Mouse (Mus musculus) layer of hippocampus, postnatal 14 days (tissue): ENCODE results near the gene 4933405L10Rik. TPM values are rescaled to one million over a fixed set of nuclear protein-coding genes. Genes with fewer than 3 reads are reported as not detected.

ENCODE experiments used
- DNase-seq, 2 experiments: peaks; one replicate each; pipeline ENCODE4 v3.0.0; 2021 to 2022; ENCODE audit warnings: low spot score in 2 of 2, mixed read lengths in 1 of 2
- total RNA-seq, 2 experiments: library from RNA; stranded (reverse); gene quantifications; 2 replicates each; pipeline ENCODE4 v1.2.3; 2021

The 4933405L10Rik gene
- total RNA-seq, 2 experiments from 2014 or later = not detected

- DNase-seq = no peak
Measured at GRCm38 (mm10) chr8:105700566-105700965, 6.9 kb upstream of the 4933405L10Rik start.

- DNase-seq = peak; percentile 95 to 96
Measured at GRCm38 (mm10) chr8:105700966-105701824, 6.3 kb upstream of the 4933405L10Rik start, which contains the start of the genes Acd and Pard6a. Gene Acd (minus strand): TSS chr8:105701102. Gene Pard6a (plus strand): TSS chr8:105701148.

- no peak for DNase-seq
Measured at GRCm38 (mm10) chr8:105702001-105702401, 5.5 kb upstream of the 4933405L10Rik start.

DNA sequence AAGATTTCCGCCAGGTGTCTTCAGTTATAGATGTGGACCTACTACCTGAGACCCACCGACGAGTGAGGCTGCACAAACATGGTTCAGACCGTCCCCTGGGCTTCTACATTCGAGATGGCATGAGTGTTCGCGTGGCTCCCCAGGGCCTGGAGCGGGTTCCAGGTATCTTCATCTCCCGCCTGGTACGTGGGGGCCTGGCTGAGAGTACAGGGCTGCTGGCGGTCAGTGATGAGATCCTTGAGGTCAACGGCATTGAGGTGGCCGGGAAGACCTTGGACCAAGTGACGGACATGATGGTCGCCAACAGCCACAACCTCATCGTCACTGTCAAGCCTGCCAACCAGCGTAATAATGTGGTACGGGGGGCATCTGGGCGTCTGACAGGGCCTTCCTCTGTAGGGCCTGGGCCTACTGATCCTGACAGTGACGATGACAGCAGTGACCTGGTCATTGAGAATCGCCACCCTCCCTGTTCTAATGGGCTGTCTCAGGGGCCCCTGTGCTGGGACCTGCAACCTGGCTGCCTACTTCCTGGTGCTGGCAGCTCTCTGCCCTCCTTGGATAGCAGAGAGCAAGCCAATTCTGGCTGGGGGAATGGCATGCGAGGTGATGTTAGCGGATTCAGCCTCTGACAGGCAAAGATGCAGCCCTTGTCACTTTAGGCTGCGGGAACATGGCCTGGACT lies 4.6 kb upstream of the 4933405L10Rik start:
- no peak for DNase-seq

DNA sequence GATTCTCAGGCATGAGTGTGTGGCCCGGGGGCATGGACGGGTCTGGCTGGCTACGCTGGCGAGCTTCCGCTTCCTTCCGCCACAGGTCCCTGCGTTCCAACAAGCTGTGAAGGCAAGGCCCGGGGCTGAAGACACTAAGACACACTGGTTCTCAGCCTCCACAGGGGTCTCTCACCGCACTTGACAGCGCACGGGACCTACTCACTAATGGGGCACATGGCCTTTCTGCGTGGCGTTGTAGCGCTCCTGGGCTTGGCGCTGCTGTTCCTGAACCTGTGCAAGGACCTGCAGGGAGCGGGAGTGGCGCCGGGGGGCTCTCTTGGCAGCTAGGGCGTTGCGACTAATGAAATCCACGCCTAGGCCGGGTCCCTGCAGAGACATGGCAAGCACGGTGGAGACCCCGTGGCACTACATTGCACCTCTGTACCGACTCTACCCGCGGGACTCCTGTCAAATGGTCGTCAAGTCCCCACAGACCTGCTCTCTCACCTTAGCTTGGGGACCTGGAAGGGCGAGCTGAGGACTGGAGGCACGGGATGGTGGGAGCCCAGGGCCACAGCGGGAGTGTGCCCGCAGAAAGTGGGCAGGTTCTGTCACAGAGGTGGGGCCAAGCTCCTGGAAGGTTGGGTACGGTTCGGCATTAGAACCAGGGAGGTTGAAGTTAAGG lies 3.2 kb upstream of the 4933405L10Rik start:
- DNase-seq = no peak

DNA sequence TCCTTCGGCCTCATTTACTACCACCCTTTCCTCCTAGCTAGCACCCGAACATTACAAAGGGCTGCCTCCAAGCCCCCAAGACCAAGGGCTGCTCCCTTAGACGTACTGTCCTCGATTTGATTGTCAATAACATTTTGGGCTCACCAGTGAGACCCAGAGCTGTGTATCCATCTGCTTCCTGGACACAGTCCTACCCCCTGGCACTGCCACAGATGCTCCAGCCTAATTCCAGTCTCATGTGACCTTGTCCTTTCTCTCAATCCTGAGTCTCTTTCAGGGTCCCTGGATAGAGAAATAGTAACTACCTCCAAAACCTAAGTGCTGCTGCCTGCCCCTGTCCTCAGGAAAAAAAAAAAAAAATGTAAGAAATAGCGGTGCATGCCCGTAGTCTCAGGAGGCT lies 2.5 kb upstream of the 4933405L10Rik start:
- no peak for DNase-seq

DNA sequence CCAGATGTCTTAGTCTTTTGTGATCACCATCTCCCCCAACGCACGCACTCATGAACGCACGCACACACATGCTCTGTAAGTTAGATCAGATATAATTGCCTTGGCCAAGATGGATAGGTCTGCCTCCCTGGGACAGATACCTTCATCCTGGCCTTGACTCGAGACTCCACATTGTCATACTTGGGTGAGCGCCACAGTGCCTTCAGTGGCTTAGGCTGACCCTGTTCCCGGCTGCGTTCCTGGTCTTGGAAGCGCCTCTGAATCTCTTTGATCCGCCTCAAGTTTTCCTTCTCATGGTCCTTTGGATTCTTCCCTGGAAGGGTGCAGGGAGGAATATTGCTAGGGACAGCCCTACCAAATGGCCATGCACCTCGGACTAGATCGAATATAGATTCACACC lies 1.0 kb upstream of the 4933405L10Rik start:
- no peak for DNase-seq

DNA sequence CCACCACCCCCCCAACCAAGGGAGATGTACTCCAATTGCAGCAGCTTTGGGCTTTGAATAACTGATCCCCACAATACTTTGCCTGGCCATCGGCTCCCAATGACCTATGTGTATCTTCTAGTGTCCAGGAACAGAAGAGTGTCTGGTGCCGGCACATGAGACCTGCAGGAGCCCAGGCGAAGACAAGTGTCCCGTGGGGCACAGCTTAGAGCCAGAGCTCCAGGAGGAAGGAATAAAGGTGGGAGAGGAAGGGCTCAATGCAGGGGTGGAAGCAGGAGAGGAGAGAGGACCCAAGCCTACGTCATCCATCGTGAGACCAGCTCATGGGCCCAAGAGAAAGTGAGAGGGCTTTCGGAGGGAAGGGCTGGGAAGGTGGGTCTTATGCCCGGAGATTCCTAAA lies 1.2 kb downstream of the 4933405L10Rik start:
- DNase-seq = no peak

DNA sequence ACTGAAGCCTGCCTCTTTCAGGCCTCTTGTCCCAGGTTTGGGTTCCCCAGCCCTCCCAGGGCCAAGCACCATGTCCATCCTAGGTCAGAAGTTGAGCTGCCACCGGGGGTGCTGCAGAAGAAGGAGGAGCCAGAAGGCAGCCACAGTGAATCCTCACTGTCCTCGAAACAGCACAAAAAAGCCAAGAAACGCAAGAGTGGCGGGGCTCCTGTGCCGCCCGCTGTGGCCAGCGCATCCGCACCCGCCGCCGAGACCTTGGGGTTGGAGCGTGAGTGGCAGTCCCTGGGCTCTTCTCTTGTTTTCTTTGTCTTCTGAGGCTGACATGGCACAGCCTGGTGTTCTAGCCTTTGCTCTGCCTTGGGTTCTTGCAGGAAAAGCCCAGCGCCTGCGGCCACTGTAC lies 1.9 kb downstream of the 4933405L10Rik start:
- no peak for DNase-seq

DNA sequence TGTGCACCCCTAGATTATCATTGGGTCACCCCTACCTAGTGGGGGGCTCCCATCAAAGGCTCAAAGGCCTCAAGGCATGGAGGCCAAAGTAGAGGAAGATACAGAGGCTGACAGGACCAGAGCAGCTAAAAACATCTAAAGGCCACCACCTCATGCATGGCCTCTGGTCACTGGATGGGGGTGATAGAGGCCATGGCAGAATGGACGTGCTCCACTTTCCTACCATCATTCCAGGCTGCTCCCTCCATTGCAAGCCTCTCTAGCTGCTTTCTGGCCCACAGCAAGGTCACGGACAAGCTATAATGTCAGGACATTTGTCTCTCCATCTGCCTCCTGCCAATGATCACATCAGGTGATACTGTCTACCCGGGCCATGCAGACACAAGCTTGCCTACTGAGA lies 4.8 kb downstream of the 4933405L10Rik start:
- DNase-seq = no peak

DNA sequence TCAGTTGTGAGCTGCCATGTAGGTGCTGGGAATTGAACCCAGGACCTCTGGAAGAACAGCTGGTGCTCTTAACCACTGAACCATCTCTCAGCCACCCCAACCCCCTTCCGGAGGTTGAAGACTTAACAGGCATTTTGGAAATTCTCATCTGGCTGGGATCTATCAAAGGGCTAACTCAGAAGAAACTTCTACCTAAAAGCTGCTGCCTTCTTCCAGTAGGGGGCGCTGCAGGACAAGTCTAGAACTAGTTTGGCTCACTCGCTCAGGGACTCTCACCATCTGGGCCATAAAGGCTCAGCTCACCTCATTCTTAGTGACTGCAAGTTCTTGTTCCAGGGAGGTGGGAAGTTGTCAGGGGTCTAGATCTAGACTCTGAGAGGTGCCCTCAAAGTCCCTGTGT lies 6.7 kb downstream of the 4933405L10Rik start:
- peak; percentile 78 to 89 for DNase-seq

- no peak for DNase-seq
Measured at GRCm38 (mm10) chr8:105715042-105715441, 7.6 kb downstream of the 4933405L10Rik start.

DNA sequence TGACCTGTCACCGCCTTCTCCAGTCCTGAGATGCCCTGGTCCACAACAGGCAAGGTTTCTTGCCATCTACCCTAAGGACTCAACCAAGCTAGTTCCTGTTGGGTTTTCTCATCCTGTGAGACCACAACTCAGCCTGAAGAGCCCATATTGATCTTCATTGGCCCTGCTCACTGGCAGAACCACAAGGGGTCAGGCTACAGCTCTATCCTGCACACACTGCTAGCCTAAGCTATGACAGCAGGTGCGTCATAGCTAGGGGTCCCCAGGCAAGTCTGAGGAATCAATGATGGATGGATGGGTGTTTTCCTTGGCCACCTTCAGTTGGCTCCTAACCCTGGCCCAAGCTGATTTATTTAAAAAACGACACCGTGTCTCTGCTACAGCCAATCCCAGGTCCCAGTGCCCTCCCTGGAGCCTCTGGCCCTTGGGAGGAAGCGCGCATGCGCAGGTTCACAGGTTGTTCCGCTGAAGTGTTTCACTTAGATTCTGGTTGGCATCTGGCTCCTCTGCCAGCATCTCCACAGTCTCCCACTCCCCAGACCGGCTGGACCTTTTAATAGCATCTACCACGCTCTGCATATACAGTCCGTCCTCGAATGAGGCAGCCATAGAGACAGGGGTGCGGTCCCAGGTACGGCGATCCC lies 9.0 kb downstream of the 4933405L10Rik start:
- no peak for DNase-seq

DNA sequence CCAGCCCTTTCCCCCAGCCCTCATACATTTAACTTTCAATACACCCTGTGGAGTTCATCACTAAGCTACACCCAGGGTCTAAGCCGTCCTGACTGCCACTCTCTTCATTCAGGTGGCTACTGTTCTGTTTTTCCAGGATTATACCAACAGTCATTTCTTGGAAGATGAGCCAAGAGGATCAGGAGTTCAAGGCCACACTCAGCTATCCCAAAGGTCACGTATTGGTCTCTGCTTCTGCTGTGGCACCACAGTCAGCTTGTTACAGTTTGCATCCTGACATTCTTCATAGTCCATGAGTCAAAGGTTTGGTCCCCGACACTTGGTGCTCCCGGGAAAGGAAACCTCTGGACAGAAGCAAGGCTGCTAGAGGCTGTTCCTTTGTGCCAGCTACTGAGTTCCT lies 12.2 kb downstream of the 4933405L10Rik start:
- DNase-seq = no peak

DNA sequence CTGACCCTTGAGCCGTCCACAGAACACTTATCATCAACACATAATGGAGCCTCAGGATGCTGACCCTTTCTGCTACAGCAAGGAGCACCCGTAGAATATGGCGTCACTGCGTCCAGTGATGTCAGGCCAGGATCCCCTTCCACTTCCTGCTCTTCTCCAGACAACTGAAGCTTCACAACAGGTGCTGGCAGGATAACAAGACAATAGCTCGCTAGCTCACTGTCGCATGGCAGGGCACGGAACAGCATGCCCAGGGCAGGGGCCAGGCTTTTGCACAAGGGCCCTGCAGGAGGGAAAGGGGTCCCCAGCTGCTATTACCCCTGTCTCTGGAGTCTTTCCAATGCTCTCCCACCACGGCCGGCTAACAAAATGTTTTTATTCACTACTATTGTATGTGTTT lies 15.4 kb downstream of the 4933405L10Rik start:
- DNase-seq = no peak

DNA sequence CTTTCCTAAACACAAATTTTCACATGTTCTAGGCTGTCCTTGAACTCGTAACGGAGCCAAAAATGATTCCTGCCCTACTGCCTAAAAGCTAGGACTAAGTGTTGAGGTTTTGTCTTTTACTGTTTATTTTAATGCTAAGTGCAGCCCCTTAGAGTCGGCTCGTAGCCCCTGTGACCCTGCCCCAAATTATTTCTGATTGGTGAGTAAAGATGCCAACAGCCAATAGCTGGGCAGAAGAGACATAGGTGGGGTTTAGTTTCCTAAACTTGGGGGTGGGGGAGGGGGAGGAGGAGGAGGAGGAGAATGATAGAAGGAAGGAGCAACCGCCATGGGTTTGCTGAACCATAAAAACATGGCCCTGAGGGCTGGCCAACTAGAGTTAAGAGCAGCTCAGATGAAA lies 18.3 kb downstream of the 4933405L10Rik start:
- DNase-seq = no peak

DNA sequence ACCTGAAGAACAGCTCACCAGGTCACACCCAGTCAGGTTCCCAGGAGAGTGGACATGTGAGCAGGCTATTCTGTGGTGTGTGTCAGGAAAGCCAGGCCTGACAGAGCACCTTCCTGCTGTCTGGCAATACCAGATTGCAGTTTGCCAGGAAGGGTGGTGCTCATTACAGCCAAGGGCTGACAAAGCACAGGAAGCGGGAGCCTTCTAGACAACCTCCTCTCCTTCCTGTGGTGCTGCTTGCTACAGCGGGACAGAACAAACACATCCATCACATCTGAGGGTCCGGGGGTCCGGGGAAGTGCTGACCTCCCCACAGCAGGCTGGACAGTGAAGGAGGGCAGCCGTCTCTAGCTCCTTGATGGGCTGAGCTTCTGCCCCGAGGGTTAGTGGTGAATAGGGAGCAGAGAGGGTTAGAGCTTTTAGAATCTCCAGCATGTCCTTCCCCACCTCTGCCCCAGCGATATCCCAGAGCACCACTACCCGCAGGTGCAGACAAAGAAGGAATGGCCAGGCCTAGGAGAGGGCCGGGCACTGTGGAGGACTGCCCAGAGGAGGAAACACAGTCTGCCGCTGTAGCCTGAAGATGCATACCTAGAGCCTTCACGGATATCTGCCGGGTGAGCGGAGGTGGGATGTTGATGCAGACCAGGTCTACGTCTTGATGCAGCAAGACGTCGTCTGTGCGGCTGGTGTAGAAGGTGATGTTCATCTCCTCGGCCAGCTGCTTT lies 20.1 kb downstream of the 4933405L10Rik start:
- no peak for DNase-seq

DNA sequence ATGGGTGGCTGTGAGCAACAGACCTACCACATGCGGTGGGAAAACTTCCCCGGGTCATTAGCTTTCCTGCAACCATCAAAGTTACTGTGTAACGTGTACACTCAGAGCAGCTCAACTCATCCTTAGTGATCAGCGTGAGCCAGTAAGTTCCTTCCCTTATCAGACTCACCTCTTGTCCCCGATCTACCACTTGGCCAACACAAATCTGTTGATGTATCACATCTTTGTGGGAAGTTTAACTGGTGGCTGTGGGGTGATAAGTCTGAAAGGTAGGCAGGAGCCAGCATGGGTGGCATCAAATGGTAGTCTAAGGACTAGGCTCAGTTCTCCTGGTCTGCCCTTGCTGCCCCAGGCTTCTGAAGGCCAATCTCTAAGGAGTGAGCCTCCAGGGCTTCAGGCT lies 24.7 kb downstream of the 4933405L10Rik start:
- DNase-seq = no peak

DNA sequence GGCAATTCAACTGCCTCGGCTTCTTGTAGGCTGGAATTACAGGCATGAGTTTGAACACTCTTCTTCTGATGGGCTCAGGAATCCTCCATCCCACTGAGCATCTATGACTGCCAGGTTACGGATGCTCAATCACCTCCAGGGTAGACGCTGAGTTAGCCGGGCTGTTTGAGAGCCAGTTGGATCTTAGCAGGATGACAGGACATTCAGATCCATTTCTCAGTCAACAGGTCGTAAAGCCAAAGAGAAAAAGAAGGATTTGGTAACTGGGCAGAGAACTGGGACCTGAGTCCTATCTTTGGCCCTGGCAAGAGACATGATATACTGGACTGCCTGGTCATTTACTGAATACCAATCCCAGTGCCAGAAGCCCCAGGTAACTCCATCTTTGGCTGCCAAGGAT lies 31.8 kb downstream of the 4933405L10Rik start:
- DNase-seq = no peak

DNA sequence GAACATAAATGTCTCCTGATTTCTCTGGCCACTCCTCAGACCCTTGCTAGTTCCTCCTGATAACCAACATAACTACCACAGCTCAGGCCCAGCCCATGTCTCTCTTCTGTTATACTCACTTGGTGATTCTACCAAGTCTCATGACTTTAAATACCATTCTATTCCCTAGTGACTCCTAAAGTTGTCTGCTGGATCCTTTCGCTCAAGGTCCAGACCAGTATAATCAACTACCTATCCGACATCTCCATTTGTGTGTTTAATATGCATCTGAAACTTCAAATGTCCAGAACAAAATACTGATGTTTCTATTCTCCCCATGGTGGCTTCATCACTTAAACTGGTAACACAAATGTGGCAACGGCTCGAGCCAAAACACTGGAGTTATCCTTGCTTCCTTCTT lies 35.8 kb downstream of the 4933405L10Rik start:
- no peak for DNase-seq

DNA sequence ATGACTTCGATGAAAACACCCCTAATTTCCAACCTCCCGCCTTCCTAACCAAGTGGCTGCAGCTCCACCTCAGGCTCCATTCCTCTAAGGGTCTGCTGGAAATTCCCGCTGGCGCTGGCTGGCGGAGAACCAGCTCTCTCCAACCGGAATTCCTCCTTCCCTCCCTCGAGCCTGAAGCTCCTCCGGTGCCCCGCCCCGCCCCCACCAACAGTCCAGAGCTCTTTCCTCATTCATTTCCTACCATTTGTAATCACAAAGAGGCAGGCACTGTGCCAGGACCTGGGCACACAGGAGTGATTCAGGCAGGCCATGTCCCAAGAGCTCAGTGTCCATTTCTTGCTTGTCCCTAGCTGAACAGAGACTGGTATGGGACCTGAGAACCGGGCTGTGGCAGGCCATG lies 43.2 kb downstream of the 4933405L10Rik start:
- DNase-seq = peak; percentile 40 to 60
